Mouse (Mus musculus) neural tube, embryonic 12.5 days (tissue): ENCODE results near the gene Tmc5. TPM values are rescaled to one million over a fixed set of nuclear protein-coding genes. Genes with fewer than 3 reads are reported as not detected.

ENCODE experiments used
- ATAC-seq: fragments of 200-750 bp; cut with Nextera tagmentation; 2 replicates; pipeline ENCODE4 v1.8.0; 2017; ENCODE audit warnings: low read depth, mild to moderate bottlenecking, moderate TSS enrichment, moderate library complexity; ENCODE audit not compliant: low FRiP score
- H3K27ac ChIP-seq: fragments of 300-500 bp; sonication (generic); 2 replicates; pipeline ENCODE4 v1.5.1; 2016
- H3K27me3 ChIP-seq: fragments of 300-500 bp; sonication (generic); replicated peaks from 2 replicates; pipeline ENCODE4 v1.6.1; 2016; ENCODE audit warnings: mild to moderate bottlenecking
- H3K36me3 ChIP-seq: fragments of 300-500 bp; sonication (generic); 2 replicates; pipeline ENCODE4 v1.6.1; 2016; ENCODE audit warnings: mild to moderate bottlenecking
- H3K4me1 ChIP-seq: fragments of 300-500 bp; sonication (generic); 2 replicates; pipeline ENCODE4 v1.6.1; 2016
- H3K4me2 ChIP-seq: fragments of 300-500 bp; sonication (generic); replicated peaks from 2 replicates; pipeline ENCODE4 v1.6.1; 2016; ENCODE audit warnings: mild to moderate bottlenecking
- H3K4me3 ChIP-seq: fragments of 300-500 bp; sonication (generic); 2 replicates; pipeline ENCODE4 v1.5.1; 2016
- H3K9ac ChIP-seq: fragments of 300-500 bp; sonication (generic); 2 replicates; pipeline ENCODE4 v1.6.1; 2016; ENCODE audit warnings: mild to moderate bottlenecking
- H3K9me3 ChIP-seq: fragments of 300-500 bp; sonication (generic); 2 replicates; pipeline ENCODE4 v1.6.1; 2016; ENCODE audit warnings: mild to moderate bottlenecking
- WGBS: fragments of 180-500 bp; shearing (Covaris S2); methylation state at CpG from one replicate; pipeline ENCODE4 v1.1.7; 2016; 5-methylcytosine and 5-hydroxymethylcytosine counted together
- polyA plus RNA-seq: library from polyadenylated mRNA; unstranded; fragments of >200 nt; fragmentation: Nextera tagmentation; extraction: Ambion mirVana; gene quantifications from 2 replicates; pipeline ENCODE4 v1.2.1, GENCODE M21; 2016

Gene Tmc5
- polyA plus RNA-seq, 1 experiment from 2014 or later = 0.25 TPM

DNA sequence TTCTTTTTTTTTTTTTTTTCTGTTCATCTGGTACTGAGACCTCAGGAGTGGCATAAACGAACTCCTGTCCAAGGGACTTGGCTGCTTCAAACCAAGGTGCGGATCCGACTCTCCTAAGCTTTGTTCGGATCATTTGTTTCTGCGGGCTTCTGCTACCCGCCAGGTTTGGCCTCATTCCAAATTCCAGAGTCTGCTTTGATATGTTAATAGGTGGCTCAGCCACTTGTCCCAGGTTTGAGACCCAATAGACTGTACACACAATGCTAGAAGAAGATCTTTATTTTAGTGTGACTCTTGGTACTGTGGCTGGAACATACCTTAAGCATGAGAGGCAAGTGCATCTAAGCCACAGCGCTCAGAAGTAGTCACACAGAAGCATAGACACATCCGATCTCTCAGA is 14.8 kb downstream of the Tmc5 start:
- H3K4me1 ChIP-seq = no peaks in the 10 kb centered on the region
- H3K9ac ChIP-seq = no peak overlapping the region
- no peak overlapping the region for H3K4me2 ChIP-seq
- H3K9me3 ChIP-seq = no peaks in the 10 kb centered on the region
- H3K36me3 ChIP-seq = no peaks in the 10 kb centered on the region
- ATAC-seq = no peak
- no peak overlapping the region for H3K27ac ChIP-seq
- WGBS = 70% methylated on average over 8 of the region's 8 CpGs
- H3K4me3 ChIP-seq = no peak overlapping the region
- no peaks in the 10 kb centered on the region for H3K27me3 ChIP-seq

DNA sequence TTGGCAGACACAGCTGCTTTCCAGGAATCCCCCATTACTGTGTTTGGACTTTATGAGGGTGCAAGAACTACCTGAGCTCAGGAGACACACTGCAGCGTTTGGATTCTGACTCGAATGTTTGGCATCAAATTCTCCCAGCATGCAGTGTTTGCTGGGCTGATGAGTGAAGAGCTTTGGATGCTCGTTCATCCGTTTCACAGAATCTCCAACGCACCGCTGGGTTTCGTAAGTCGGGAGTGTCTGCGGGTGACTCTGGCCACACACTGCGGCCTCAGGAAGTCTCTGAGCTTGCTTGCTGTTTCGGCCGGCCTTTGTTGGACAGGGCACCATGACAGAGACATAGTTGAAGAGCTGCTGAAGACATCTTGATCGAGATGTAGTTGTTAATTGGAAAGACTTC is 17.0 kb downstream of the Tmc5 start:
- no peaks in the 10 kb centered on the region for H3K4me1 ChIP-seq
- H3K36me3 ChIP-seq = no peaks in the 10 kb centered on the region
- no peak overlapping the region for H3K27ac ChIP-seq
- no peak for ATAC-seq
- no peak overlapping the region for H3K4me2 ChIP-seq
- H3K9ac ChIP-seq = no peak overlapping the region
- H3K27me3 ChIP-seq = no peaks in the 10 kb centered on the region
- no peak overlapping the region for H3K4me3 ChIP-seq
- H3K9me3 ChIP-seq = no peaks in the 10 kb centered on the region
- 68% methylated on average over 13 of the region's 13 CpGs for WGBS

DNA sequence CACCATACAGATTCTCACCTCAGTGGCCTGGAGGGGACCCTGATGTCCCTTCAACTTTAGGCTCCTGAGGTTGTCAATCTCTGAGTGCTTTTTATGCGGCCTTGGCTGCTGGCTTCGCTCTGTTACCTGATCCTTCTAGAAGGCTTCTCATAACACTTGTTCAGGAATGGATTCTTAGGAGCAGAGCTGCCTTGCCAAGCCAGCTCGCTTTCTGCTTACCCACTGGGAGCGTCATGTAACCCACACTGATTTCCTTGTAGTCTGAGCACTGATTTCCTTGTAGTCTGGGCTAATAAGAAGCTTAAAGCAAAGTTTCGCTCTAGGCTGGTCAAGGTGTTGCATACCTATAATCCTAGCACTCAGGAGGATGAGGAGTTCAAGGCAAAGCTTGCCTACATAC is 21.0 kb downstream of the Tmc5 start:
- Histone ChIP-seq H3K4me2 (no peak overlapping the region), H3K27ac (no peak overlapping the region), H3K36me3 (no peaks in the 10 kb centered on the region), H3K27me3 (no peaks in the 10 kb centered on the region), H3K4me3 (no peak overlapping the region), H3K9me3 (no peaks in the 10 kb centered on the region), H3K9ac (no peak overlapping the region), H3K4me1 (no peaks in the 10 kb centered on the region)
- no peak for ATAC-seq
- WGBS = 87% methylated on average over 5 of the region's 5 CpGs

DNA sequence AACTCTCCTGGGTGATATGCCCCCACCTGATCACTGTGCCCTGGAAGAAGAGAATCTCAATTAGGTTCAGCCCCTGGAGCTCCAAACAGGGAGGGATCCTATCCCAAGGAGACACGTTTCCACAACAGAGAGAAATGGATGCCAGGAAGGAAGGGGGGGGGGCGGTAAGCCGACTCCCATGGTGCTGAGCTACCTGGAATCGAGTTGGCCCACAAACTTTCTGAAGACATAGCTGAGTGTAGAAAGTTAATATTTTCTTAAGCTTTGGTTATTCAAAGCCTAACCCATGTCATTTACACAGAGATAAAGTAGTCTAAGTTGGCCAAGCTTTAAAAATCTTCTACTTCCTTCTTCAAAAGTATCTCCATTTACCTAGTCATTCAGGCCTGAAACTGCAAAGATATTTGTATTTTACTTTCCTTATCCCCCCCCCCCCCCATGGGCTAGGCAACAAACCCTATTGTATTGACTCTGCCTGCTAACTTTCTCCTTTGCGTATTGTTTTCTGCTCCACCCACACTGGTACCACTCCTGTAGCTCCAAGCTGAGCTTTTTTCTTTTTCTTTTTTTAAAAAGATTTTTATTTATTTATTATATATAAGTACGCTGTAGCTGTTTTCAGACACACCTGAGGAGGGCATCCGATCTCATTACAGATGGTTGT is 23.3 kb downstream of the Tmc5 start:
- Histone ChIP-seq H3K36me3 (no peaks in the 10 kb centered on the region), H3K27ac (no peak overlapping the region), H3K4me2 (no peak overlapping the region), H3K9ac (no peak overlapping the region), H3K27me3 (no peaks in the 10 kb centered on the region), H3K4me1 (no peaks in the 10 kb centered on the region), H3K4me3 (no peak overlapping the region), H3K9me3 (no peaks in the 10 kb centered on the region)
- ATAC-seq = no peak
- WGBS = 89% methylated on average over 7 of the region's 7 CpGs

DNA sequence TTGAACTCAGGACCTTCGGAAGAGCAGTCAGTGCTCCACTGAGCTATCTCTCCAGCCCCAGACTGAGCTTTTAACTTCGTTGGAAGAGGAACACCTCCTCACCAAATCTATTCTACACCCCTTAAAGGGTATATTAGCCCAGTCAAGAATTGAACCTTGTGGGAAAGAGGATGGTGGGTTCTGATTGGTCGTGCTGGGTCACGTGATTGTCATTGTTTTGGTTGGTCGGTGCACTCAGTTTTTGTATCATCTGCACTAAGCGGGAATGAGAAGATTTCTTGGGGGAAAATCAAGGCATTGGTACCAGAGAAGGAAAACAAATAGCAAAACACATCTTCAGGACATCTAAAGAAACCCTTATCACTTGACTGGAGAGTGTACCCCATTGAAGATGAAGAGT is 24.0 kb downstream of the Tmc5 start:
- H3K27me3 ChIP-seq = no peaks in the 10 kb centered on the region
- no peaks in the 10 kb centered on the region for H3K4me1 ChIP-seq
- no peaks in the 10 kb centered on the region for H3K36me3 ChIP-seq
- no peak for ATAC-seq
- no peak overlapping the region for H3K9ac ChIP-seq
- H3K4me3 ChIP-seq = no peak overlapping the region
- H3K4me2 ChIP-seq = no peak overlapping the region
- H3K9me3 ChIP-seq = no peaks in the 10 kb centered on the region
- WGBS = 81% methylated on average over 6 of the region's 6 CpGs
- H3K27ac ChIP-seq = no peak overlapping the region

DNA sequence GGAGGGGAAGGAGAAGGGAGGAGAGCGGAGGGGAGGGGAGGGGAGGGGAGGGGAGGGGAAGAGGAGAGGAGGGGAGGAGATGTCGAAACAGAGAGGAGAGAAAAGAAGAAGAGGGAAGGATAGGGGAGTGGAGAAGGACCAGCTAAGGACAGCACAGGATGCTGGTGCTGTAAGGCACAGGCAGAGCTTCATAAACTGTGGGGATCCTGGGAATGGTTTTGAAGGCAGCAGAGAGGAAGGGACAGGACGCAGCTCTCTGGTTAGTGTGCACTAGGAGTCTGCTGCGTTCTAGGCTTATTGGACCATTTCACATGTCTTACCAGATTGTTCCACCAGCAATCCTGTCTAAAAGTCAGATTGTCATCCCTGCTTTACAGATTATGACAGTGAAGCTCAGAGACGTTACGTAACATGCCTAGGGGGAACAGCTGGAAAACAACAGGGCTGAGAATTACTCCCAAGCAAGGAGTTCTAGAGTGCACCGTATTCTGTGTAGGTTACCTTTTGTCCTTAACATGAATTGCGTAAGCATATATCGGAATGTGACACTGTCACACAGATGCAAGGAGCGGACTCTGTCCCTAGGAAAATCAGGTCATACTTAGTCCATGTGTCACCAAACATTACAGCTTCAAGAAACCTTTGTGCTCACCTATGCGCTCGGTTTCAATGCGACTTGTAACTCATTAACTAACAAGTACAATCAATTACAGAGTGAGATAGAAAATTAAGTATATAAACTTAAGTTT is 30.6 kb downstream of the Tmc5 start:
- no peak for ATAC-seq
- no peak overlapping the region for H3K9ac ChIP-seq
- no peaks in the 10 kb centered on the region for H3K36me3 ChIP-seq
- no peaks in the 10 kb centered on the region for H3K4me1 ChIP-seq
- no peak overlapping the region for H3K27ac ChIP-seq
- WGBS = 81% methylated on average over 13 of the region's 13 CpGs
- no peaks in the 10 kb centered on the region for H3K9me3 ChIP-seq
- H3K4me2 ChIP-seq = no peak overlapping the region
- no peak overlapping the region for H3K4me3 ChIP-seq
- H3K27me3 ChIP-seq = no peaks in the 10 kb centered on the region

DNA sequence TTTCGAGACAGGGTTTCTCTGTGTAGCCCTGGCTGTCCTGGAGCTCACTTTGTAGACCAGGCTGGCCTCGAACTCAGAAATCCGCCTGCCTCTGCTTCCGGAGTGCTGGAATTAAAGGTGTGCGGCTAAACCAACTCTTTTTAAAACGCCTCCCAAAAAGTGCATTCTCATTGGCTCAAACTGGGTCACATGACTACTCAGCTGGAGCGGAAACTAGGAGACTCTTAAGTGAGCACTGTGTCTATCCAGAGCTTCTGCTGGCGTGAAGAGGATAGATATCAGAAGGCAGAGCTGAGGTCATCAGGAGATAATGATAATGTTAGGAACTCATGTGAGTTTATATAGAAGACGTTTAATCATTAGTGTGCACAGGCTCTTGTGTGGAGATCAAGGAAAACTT is 36.0 kb downstream of the Tmc5 start:
- H3K9me3 ChIP-seq = no peaks in the 10 kb centered on the region
- H3K4me2 ChIP-seq = no peak overlapping the region
- no peaks in the 10 kb centered on the region for H3K4me1 ChIP-seq
- no peak overlapping the region for H3K9ac ChIP-seq
- H3K4me3 ChIP-seq = no peak overlapping the region
- no peaks in the 10 kb centered on the region for H3K27me3 ChIP-seq
- H3K27ac ChIP-seq = no peak overlapping the region
- no peak for ATAC-seq
- H3K36me3 ChIP-seq = no peaks in the 10 kb centered on the region
- 90% methylated on average over 9 of the region's 9 CpGs for WGBS

DNA sequence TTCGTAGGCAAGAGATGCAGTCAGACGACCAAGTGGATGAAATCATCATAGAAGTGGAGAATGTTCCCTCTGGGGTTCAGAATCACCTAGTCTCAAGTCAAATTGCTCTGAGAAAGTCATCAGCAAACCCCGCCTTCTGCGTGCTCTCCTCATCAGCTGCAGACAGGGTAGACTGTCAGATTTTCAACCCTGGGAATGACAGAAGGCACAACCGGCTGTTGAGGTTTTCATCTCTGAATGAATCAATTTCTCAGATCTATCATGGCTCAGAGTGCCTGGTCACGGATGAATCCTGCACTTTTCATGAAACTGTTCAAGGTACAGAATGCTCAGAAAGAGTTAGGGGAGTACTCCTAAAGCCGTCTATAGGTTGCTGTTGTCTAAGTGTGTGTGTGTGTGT is 36.9 kb downstream of the Tmc5 start:
- ATAC-seq = no peak
- H3K9me3 ChIP-seq = no peaks in the 10 kb centered on the region
- 86% methylated on average over 7 of the region's 7 CpGs for WGBS
- no peak overlapping the region for H3K4me3 ChIP-seq
- no peaks in the 10 kb centered on the region for H3K27me3 ChIP-seq
- no peak overlapping the region for H3K9ac ChIP-seq
- no peaks in the 10 kb centered on the region for H3K4me1 ChIP-seq
- H3K27ac ChIP-seq = no peak overlapping the region
- no peaks in the 10 kb centered on the region for H3K36me3 ChIP-seq
- no peak overlapping the region for H3K4me2 ChIP-seq

DNA sequence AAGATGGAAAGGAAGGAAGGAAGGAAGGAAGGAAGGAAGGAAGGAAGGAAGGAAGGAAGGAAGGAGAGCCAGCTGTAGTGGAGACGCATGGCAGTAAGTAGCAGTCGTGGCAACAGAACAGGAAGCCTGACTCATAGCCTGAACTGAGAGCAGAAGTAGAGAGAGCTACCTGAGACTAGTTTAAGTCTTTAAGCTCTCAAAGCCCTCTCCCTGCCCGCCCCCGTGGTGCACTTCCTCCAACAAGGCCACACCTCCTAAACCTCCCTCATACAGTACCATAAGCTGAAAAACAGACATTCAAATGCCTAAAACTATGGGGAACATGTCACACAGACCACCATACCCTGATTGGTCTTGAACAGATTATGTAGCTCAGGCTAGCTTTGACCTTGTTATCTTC is 40.4 kb downstream of the Tmc5 start:
- no peaks in the 10 kb centered on the region for H3K27me3 ChIP-seq
- no peak overlapping the region for H3K27ac ChIP-seq
- no peak overlapping the region for H3K4me3 ChIP-seq
- no peaks in the 10 kb centered on the region for H3K36me3 ChIP-seq
- no peak overlapping the region for H3K9ac ChIP-seq
- WGBS = 78% methylated on average over 4 of the region's 4 CpGs
- no peak for ATAC-seq
- H3K4me2 ChIP-seq = no peak overlapping the region
- H3K9me3 ChIP-seq = no peaks in the 10 kb centered on the region
- no peaks in the 10 kb centered on the region for H3K4me1 ChIP-seq

DNA sequence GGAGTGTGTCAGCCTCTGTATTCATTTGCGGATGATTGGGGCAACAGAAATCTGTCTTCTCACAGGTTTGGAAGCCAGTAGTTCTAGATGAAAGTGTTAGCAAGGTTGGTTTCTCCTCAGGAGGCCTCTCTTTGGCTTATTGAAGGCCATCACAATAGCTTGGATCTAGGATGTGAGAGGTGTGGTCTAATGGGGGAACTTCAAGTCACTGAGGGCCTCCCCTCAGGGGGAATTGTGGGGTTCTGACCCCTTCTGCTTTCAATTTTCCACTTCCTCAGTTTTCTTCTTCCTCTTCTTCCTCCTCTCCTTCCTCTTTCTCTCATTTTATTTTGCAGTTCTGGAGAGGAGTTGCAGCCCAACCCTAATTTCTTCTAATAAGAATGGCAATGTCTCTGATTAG is 49.1 kb downstream of the Tmc5 start:
- WGBS = 93% methylated on average over 1 of the region's 1 CpGs
- Histone ChIP-seq H3K9ac (no peak overlapping the region), H3K4me2 (no peak overlapping the region), H3K9me3 (no peaks in the 10 kb centered on the region), H3K4me3 (no peak overlapping the region), H3K27me3 (no peaks in the 10 kb centered on the region), H3K36me3 (no peaks in the 10 kb centered on the region), H3K4me1 (no peaks in the 10 kb centered on the region), H3K27ac (no peak overlapping the region)
- no peak for ATAC-seq

DNA sequence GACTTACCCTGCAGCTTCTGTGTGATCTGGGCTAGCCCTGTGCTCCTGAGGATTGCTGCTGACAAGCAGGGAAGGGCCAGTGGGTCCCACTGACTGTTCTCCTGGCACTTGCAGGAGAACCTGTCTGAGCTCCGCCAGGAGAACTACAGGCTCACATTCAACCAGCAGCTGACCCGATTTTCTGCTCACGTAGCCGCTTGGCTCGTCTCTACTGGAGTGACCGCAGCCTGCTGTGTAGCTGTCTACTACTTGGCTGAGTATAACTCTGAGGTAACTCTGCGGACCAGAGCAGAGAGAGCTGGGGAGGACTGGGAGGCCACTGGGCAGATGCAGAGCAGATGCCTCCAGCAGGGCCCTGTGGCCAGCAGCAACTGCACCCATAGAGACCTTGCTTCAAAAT is 52.2 kb downstream of the Tmc5 start:
- no peaks in the 10 kb centered on the region for H3K4me1 ChIP-seq
- no peak overlapping the region for H3K27ac ChIP-seq
- no peak for ATAC-seq
- no peak overlapping the region for H3K9ac ChIP-seq
- no peaks in the 10 kb centered on the region for H3K27me3 ChIP-seq
- H3K9me3 ChIP-seq = no peaks in the 10 kb centered on the region
- no peaks in the 10 kb centered on the region for H3K36me3 ChIP-seq
- no peak overlapping the region for H3K4me2 ChIP-seq
- WGBS = 84% methylated on average over 7 of the region's 7 CpGs
- no peak overlapping the region for H3K4me3 ChIP-seq

DNA sequence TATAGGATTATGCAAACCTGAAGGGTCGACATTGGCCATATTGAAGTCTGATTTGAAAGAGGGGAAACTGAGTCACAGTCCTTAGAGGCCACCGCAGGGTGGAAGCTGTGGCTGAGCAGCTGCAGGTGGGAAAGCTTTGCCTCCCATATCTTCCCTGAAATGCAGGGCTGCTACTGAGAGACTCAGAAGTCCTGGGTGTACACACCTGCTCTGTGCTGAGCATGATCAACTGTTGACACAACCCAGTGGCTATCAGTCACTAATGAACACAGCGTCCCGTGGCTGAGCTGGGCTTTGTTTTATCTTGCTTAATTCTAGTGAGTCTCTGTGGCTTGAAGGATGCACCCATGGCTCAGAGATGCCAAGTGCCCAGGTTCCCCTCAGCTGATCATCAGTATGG is 53.0 kb downstream of the Tmc5 start:
- no peak overlapping the region for H3K9ac ChIP-seq
- no peaks in the 10 kb centered on the region for H3K36me3 ChIP-seq
- no peak overlapping the region for H3K4me2 ChIP-seq
- 80% methylated on average over 4 of the region's 4 CpGs for WGBS
- no peak overlapping the region for H3K4me3 ChIP-seq
- H3K27ac ChIP-seq = no peak overlapping the region
- no peaks in the 10 kb centered on the region for H3K9me3 ChIP-seq
- ATAC-seq = no peak
- no peaks in the 10 kb centered on the region for H3K27me3 ChIP-seq
- H3K4me1 ChIP-seq = no peaks in the 10 kb centered on the region

DNA sequence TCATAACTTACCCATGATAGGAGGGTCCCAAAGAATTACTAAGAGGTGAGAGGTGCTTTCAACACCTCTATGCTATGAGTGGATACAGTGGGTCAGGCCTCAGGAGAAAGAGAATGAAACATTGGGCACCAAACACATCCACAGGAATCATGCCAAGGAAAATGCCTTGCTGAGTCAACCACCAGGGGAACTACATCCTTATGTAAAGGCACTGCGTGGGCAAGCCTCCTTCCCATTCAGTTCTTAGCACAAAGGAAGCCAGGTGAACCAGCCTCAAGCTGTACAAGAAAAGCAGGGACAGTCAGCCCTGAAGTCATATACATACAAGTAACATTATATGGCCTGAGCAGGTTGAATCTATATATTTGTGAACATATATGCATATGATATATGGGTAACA is 53.8 kb downstream of the Tmc5 start:
- Histone ChIP-seq H3K4me1 (no peaks in the 10 kb centered on the region), H3K4me2 (no peak overlapping the region), H3K27me3 (no peaks in the 10 kb centered on the region), H3K27ac (no peak overlapping the region), H3K9ac (no peak overlapping the region), H3K36me3 (no peaks in the 10 kb centered on the region), H3K9me3 (no peaks in the 10 kb centered on the region), H3K4me3 (no peak overlapping the region)
- 65% methylated on average over 1 of the region's 1 CpGs for WGBS
- no peak for ATAC-seq
